Mouse (Mus musculus) kidney, adult 18-20 months (tissue): ENCODE data around the gene Slc19a3.

ENCODE experiments used
- DNase-seq: peaks from one replicate; pipeline ENCODE4 v3.0.0; 2021

The Slc19a3 gene

GRCm38 (mm10) chr1:83038109-83038672, at the start of gene Slc19a3:
Gene Slc19a3, minus strand, starts transcription at chr1:83038448.
- DNase-seq = peak; percentile 73

GRCm38 (mm10) chr1:83084790-83085189, 46.5 kb upstream of the Slc19a3 start:
- DNase-seq = no peak

GRCm38 (mm10) chr1:83077016-83077415, 38.8 kb upstream of the Slc19a3 start:
- DNase-seq = no peak

- peak; percentile 26 for DNase-seq
Observed at GRCm38 (mm10) chr1:83076190-83076917, 38.1 kb upstream of the Slc19a3 start.

GRCm38 (mm10) chr1:83075526-83076189, 37.4 kb upstream of the Slc19a3 start:
- no peak for DNase-seq

- no peak for DNase-seq
Observed at GRCm38 (mm10) chr1:83067205-83067604, 29.0 kb upstream of the Slc19a3 start.

GRCm38 (mm10) chr1:83066577-83066976, 28.3 kb upstream of the Slc19a3 start:
- no peak for DNase-seq

- peak; percentile 10 for DNase-seq
Observed at GRCm38 (mm10) chr1:83064851-83065250, 26.6 kb upstream of the Slc19a3 start.

- no peak for DNase-seq
Observed at GRCm38 (mm10) chr1:83060643-83061042, 22.4 kb upstream of the Slc19a3 start, which contains the start of gene Krtap28-13. Gene Krtap28-13, plus strand, starts transcription at chr1:83060930.

- DNase-seq = no peak
Observed at GRCm38 (mm10) chr1:83059278-83059677, 21.0 kb upstream of the Slc19a3 start, which contains the start of gene A030005K14Rik. Gene A030005K14Rik, minus strand, starts transcription at chr1:83059378.

GRCm38 (mm10) chr1:83058481-83058880, 20.2 kb upstream of the Slc19a3 start:
- DNase-seq = peak; percentile 13

- DNase-seq = no peak
Observed at GRCm38 (mm10) chr1:83044882-83045427, 6.7 kb upstream of the Slc19a3 start, which contains the start of gene Gm47969. Gene Gm47969, plus strand, starts transcription at chr1:83044932.

- no peak for DNase-seq
Observed at GRCm38 (mm10) chr1:83042380-83042779, 4.1 kb upstream of the Slc19a3 start, which contains the start of gene Krtap28-10. Gene Krtap28-10, minus strand, starts transcription at chr1:83042480.

GRCm38 (mm10) chr1:83039080-83039479, 832 bp upstream of the Slc19a3 start:
- DNase-seq = no peak

- no peak for DNase-seq
Observed at GRCm38 (mm10) chr1:83036892-83037667, 1.2 kb downstream of the Slc19a3 start.

GRCm38 (mm10) chr1:83034509-83034908, 3.7 kb downstream of the Slc19a3 start:
- no peak for DNase-seq

GRCm38 (mm10) chr1:83032508-83032907, 5.7 kb downstream of the Slc19a3 start:
- DNase-seq = no peak

- DNase-seq = no peak
Observed at GRCm38 (mm10) chr1:83031950-83032349, 6.3 kb downstream of the Slc19a3 start.

GRCm38 (mm10) chr1:83016556-83016955, 21.7 kb downstream of the Slc19a3 start:
- no peak for DNase-seq

GRCm38 (mm10) chr1:83015329-83015879, 22.8 kb downstream of the Slc19a3 start:
- no peak for DNase-seq

GRCm38 (mm10) chr1:83014477-83014876, 23.8 kb downstream of the Slc19a3 start:
- DNase-seq = no peak

- DNase-seq = no peak
Observed at GRCm38 (mm10) chr1:83007471-83007870, 30.8 kb downstream of the Slc19a3 start.
